Mouse (Mus musculus): Measurements from ENCODE around the gene 1700029F12Rik. TPM values are rescaled to one million over a fixed set of nuclear protein-coding genes. Genes with fewer than 3 reads are reported as not detected.

1700029F12Rik gene
- polyA plus RNA-seq, 1 experiment from 2014 or later, result not detected

DNA sequence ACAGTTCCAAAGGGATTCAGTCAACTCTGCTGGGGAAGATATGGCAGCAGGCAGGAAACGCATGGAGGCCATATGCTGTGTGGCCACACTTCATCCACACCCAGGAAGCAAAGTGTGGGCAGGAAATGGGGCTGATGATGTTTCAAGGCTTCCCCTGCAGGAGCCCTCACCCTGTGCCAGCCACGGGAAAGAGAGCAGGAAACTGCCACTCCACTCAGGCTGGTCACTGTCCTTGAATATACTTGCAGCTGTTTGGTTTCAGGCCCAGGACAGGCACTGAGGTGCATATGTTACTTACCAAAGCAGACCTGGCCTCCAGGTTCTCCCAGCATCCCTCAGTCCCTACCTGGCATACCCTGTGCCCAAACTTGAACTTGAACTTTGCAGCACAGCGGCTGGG, 30.3 kb upstream of the 1700029F12Rik start:
- no peak for DNase-seq (ENCODE audit: low spot score)
- H3K27me3 ChIP-seq (ENCODE audit: insufficient read depth, poor library complexity, severe bottlenecking), result peaks cover 31% of the 10 kb centered on the region; the same call in 1 of the 2 replicates
- peaks cover 29% of the 10 kb centered on the region for H3K4me1 ChIP-seq (replicated peaks)
- no peaks in the 10 kb centered on the region for H3K36me3 ChIP-seq
- 60% methylated on average over 3 of the region's 3 CpGs for WGBS
- H3K4me3 ChIP-seq, result no peak overlapping the region
- no peaks in the 10 kb centered on the region for H3K9me3 ChIP-seq
- H3K27ac ChIP-seq, result peak overlapping the region; percentile 67

DNA sequence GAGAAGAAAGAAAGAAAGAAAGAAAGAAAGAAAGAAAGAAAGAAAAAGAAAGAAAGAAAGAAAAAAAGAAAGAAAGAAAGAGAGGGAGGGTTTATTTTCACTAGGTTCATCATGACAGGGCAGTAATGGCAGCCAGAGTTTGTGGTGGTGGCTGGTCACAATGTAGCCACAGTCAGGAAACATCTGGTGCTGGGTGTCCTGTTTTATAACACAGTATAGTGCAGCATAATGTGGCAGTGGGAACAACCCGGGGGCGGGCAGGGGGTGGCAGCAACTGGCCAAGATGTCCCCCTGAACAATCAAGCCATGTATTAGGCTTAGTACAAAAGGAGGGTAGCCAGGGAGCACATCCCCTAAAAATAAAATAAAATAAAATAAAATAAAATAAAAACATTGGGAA, 29.3 kb upstream of the 1700029F12Rik start:
- peaks cover 29% of the 10 kb centered on the region for H3K4me1 ChIP-seq (replicated peaks)
- no peaks in the 10 kb centered on the region for H3K9me3 ChIP-seq
- peaks cover 25% of the 10 kb centered on the region; the same call in 1 of the 2 replicates for H3K27me3 ChIP-seq (ENCODE audit: insufficient read depth, poor library complexity, severe bottlenecking)
- no peak overlapping the region for H3K27ac ChIP-seq
- 87% methylated on average over 2 of the region's 2 CpGs for WGBS
- no peak for DNase-seq (ENCODE audit: low spot score)
- H3K36me3 ChIP-seq, result no peaks in the 10 kb centered on the region
- H3K4me3 ChIP-seq, result no peak overlapping the region

DNA sequence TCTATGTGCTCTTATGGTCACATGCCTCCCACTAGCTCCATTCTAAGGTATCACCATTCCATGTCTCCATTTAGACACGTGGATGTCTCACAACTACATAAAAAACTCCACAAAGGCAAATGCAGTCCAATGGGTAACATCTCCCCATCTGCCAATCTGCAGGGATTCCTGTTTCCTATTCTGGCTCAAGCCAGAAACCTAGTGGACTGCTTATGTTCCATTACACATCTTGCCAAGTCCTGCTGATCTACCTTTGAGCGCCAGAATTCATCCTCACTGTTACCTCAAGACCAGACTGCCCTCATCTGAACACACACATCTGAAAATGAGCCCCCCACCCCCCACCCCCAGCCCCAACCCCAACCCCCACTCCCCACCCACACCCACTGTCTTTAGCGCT, 28.0 kb upstream of the 1700029F12Rik start:
- DNase-seq (ENCODE audit: low spot score), result no peak
- Histone ChIP-seq H3K4me1 (replicated peaks) (peaks cover 20% of the 10 kb centered on the region), H3K9me3 (no peaks in the 10 kb centered on the region), H3K36me3 (no peaks in the 10 kb centered on the region), H3K27me3 (ENCODE audit: insufficient read depth, poor library complexity, severe bottlenecking) (peaks cover 14% of the 10 kb centered on the region; the same call in 1 of the 2 replicates), H3K4me3 (no peak overlapping the region), H3K27ac (no peak overlapping the region)
- WGBS, result 94% methylated on average over 3 of the region's 3 CpGs

DNA sequence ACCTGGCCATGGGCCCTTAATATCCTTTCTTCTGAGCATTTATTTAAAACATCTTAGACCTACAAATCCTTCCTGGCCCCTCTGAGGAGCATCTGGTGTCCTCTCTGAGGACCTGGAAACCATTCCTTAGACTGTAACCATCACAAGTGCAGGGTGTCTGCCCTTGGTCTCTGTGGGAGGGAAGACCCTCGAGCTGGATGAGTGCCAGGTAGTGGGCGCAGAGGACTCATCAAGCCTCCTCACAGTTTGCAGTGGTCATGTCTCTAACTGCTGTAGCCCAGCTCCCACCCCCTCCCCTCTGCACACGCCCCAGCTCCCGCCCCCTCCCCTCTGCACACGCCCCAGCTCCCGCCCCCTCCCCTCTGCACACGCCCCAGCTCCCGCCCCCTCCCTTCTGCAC, 26.2 kb upstream of the 1700029F12Rik start:
- DNase-seq (ENCODE audit: low spot score), result no peak

DNA sequence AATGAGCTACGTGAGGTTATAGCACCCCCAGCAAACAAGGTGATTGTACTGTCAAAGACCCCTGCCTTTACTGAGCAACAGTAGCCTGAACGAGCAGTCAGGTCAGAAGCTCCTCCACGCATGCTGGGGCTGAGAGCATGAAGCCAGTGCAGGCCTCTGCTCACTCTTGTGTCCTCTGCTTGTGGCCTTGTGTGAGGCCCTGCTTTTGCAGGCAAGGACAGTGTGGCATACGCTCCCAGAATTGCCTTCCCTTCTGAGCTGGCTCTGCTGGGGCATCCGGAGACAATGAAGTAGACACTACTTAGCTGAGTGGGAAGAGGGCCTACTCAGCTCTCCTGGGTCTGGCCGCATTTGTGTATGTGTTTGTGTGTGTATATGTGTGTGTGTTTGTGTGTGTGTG, 25.6 kb upstream of the 1700029F12Rik start:
- no peak overlapping the region for H3K4me3 ChIP-seq
- no peaks in the 10 kb centered on the region for H3K9me3 ChIP-seq
- H3K36me3 ChIP-seq, result no peaks in the 10 kb centered on the region
- H3K27me3 ChIP-seq (ENCODE audit: insufficient read depth, poor library complexity, severe bottlenecking), result no peaks in the 10 kb centered on the region
- 93% methylated on average over 6 of the region's 6 CpGs for WGBS
- H3K4me1 ChIP-seq (replicated peaks), result peaks cover 11% of the 10 kb centered on the region
- no peak overlapping the region for H3K27ac ChIP-seq
- DNase-seq (ENCODE audit: low spot score), result no peak

More for the DNA sequence above, 26.2 kb upstream of the 1700029F12Rik start:
- H3K9me3 ChIP-seq, result no peaks in the 10 kb centered on the region
- H3K27me3 ChIP-seq (ENCODE audit: insufficient read depth, poor library complexity, severe bottlenecking), result 0 out of 2 replicates have a peak, but pooled peaks cover under 1% of the 10 kb centered on the region
- H3K27ac ChIP-seq, result no peak overlapping the region
- H3K4me3 ChIP-seq, result no peak overlapping the region
- 56% methylated on average over 4 of the region's 8 CpGs for WGBS
- H3K36me3 ChIP-seq, result no peaks in the 10 kb centered on the region
- peaks cover 14% of the 10 kb centered on the region for H3K4me1 ChIP-seq (replicated peaks)

DNA sequence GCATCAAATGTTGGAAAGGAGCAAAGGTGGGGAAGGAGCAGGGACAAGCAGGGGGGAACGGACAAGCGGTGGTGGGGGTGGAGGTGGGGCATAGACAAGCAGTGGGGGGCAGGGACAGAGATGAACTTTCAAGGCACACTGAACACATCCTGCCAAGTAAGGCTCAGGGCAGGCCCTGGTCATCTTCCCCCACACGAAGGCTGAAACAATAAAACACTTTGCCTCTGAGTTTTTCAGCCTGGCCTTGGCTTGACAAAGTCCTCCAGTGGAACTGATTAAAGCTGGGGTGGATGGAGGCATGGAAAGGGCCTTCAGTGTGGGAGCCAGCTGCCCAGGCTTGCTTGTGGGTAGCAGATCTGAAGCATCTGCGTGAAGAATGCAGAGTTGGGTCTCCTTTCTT, 23.7 kb upstream of the 1700029F12Rik start:
- H3K27ac ChIP-seq, result no peak overlapping the region
- no peak overlapping the region for H3K4me3 ChIP-seq
- no peaks in the 10 kb centered on the region for H3K9me3 ChIP-seq
- DNase-seq (ENCODE audit: low spot score), result no peak
- H3K4me1 ChIP-seq (replicated peaks), result 0 out of 2 replicates have a peak, but pooled peaks cover 5% of the 10 kb centered on the region
- no peaks in the 10 kb centered on the region for H3K27me3 ChIP-seq (ENCODE audit: insufficient read depth, poor library complexity, severe bottlenecking)
- WGBS, result 46% methylated on average over 4 of the region's 4 CpGs
- H3K36me3 ChIP-seq, result no peaks in the 10 kb centered on the region

DNA sequence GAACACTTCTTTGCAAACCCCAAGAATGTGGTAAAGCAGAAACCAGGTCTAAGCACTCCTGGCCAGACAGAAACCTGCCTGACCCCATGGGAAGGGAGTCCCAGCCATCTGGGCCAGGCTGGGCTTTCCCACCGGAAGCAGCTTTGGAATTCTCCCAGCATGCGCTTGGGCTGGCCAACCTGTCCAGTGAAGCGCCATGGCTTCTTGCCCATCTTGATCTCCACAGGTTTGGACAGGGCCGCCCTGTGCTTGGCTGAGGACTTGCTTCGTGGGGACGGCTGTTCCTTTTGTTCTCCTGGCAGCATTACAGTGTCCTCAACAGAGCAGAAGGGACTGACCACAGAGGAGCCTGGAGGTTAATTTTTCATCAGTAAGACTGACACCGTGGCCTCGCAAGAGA, 19.7 kb upstream of the 1700029F12Rik start:
- Histone ChIP-seq H3K27me3 (ENCODE audit: insufficient read depth, poor library complexity, severe bottlenecking) (no peaks in the 10 kb centered on the region), H3K9me3 (no peaks in the 10 kb centered on the region), H3K4me1 (replicated peaks) (no peaks in the 10 kb centered on the region), H3K36me3 (no peaks in the 10 kb centered on the region), H3K27ac (no peak overlapping the region), H3K4me3 (no peak overlapping the region)
- WGBS, result 82% methylated on average over 8 of the region's 8 CpGs
- DNase-seq (ENCODE audit: low spot score), result no peak

DNA sequence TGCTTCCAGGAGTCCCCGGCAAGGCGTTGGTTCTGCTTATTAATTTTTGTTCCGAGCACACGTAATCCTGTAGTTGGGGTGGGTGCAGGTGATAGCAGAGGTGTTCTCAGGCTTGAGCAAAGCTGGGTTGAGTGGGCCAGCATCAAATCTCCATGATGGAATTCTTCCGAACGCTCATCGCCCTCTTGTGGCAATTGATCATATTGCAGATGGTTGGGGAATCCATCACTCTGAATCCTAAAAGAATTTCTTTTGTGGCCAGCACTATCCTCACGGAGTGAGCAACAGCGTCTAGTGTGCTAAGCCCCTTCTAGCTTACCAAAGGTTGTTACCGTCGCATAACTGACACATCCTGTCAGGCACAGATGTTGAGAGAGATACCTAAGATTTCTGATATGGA, 18.5 kb upstream of the 1700029F12Rik start:
- H3K4me1 ChIP-seq (replicated peaks), result no peaks in the 10 kb centered on the region
- no peak overlapping the region for H3K4me3 ChIP-seq
- H3K9me3 ChIP-seq, result no peaks in the 10 kb centered on the region
- WGBS, result 22% methylated on average over 11 of the region's 11 CpGs
- no peaks in the 10 kb centered on the region for H3K27me3 ChIP-seq (ENCODE audit: insufficient read depth, poor library complexity, severe bottlenecking)
- H3K27ac ChIP-seq, result no peak overlapping the region
- no peaks in the 10 kb centered on the region for H3K36me3 ChIP-seq
- peak; percentile 73 for DNase-seq (ENCODE audit: low spot score)

DNA sequence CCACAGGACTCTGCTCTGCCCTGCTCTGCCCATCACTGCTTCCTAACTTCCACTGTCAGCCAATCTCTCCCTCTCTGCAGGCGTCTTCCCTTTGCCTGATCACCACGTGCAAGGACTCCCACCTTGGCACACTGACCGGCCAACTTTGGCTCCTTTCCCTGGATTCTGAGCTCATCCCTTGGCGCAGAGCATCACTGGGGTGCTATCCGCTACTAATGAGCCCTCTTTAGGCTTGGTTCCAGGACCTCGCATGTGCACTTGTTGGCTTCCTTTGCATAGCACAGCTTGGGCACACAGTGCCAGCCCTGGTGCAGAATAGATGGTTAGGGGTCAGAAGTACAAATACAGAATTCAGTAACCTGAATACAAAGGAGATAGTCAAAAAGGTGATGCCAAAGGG, 17.0 kb upstream of the 1700029F12Rik start:
- no peaks in the 10 kb centered on the region for H3K4me1 ChIP-seq (replicated peaks)
- WGBS, result 82% methylated on average over 6 of the region's 6 CpGs
- H3K36me3 ChIP-seq, result no peaks in the 10 kb centered on the region
- H3K9me3 ChIP-seq, result no peaks in the 10 kb centered on the region
- DNase-seq (ENCODE audit: low spot score), result no peak
- H3K4me3 ChIP-seq, result no peak overlapping the region
- no peaks in the 10 kb centered on the region for H3K27me3 ChIP-seq (ENCODE audit: insufficient read depth, poor library complexity, severe bottlenecking)
- no peak overlapping the region for H3K27ac ChIP-seq

DNA sequence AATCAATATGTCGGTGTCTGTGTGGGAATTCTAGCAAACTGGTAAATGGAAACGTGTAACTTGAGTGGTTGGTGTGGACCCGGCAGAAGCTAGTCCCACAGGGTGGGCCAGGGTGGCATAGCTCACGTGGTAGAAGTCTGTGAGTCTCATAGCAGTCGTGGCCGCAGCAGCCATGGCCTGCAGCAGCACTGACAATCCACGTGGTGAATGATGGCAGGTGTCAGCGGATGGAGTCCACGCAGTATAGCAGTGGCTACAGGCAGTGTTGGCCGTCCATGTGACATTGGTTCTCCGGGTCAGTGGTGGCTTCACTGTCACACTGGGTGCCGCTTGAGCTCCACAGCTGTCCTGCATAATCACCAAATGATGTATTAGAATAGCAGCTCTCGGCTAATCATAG, 4.1 kb downstream of the 1700029F12Rik start:
- H3K9me3 ChIP-seq, result no peaks in the 10 kb centered on the region
- no peaks in the 10 kb centered on the region for H3K4me1 ChIP-seq (replicated peaks)
- H3K4me3 ChIP-seq, result no peak overlapping the region
- H3K27me3 ChIP-seq (ENCODE audit: insufficient read depth, poor library complexity, severe bottlenecking), result no peaks in the 10 kb centered on the region
- 90% methylated on average over 13 of the region's 13 CpGs for WGBS
- H3K36me3 ChIP-seq, result no peaks in the 10 kb centered on the region
- H3K27ac ChIP-seq, result no peak overlapping the region
- no peak for DNase-seq (ENCODE audit: low spot score)

DNA sequence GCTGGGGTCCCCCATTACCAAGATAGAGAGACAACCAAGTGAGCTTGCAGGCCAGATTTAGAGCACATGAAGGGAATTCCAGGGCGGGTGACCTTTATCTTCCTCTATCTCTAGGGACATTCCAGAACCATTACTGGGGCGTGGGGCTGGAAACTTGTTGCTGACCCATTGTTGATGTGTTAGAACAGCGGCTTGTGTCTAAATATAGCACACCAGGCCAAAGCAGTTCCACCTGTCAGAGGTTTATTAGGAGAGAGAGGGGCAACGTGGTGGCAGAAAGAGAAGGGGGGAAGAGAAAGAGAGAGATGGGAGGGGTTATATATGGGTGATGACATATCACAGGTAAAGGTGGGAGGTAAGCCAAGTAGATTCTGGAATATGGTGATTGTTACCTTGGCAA, 12.3 kb downstream of the 1700029F12Rik start:
- H3K27ac ChIP-seq, result no peak overlapping the region
- H3K36me3 ChIP-seq, result no peaks in the 10 kb centered on the region
- no peak for DNase-seq (ENCODE audit: low spot score)
- WGBS, result 68% methylated on average over 4 of the region's 4 CpGs
- H3K27me3 ChIP-seq (ENCODE audit: insufficient read depth, poor library complexity, severe bottlenecking), result no peaks in the 10 kb centered on the region
- no peaks in the 10 kb centered on the region for H3K9me3 ChIP-seq
- H3K4me3 ChIP-seq, result no peak overlapping the region
- no peaks in the 10 kb centered on the region for H3K4me1 ChIP-seq (replicated peaks)

DNA sequence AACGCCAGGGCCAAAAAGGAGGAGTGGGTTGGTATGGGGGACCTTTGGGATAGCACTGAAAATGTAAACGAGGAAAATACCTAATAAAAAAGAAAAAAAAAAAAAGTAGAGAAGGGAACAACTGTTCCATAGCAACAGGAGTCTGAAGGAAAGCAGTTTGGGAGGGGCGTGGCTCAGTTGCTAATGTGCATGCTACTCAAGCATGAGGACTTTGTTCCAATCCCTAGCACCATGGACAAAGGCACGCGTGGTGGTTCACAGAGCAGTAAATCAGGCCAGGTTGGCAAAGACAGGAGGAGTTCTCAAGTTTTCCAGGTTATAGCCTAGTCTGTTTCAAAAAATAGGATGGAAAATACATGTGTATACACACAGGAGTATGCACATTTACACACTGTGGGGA, 14.0 kb downstream of the 1700029F12Rik start:
- Histone ChIP-seq H3K27ac (no peak overlapping the region), H3K4me1 (replicated peaks) (no peaks in the 10 kb centered on the region), H3K9me3 (no peaks in the 10 kb centered on the region), H3K36me3 (no peaks in the 10 kb centered on the region), H3K27me3 (ENCODE audit: insufficient read depth, poor library complexity, severe bottlenecking) (no peaks in the 10 kb centered on the region), H3K4me3 (no peak overlapping the region)
- no peak for DNase-seq (ENCODE audit: low spot score)
- 72% methylated on average over 5 of the region's 5 CpGs for WGBS

DNA sequence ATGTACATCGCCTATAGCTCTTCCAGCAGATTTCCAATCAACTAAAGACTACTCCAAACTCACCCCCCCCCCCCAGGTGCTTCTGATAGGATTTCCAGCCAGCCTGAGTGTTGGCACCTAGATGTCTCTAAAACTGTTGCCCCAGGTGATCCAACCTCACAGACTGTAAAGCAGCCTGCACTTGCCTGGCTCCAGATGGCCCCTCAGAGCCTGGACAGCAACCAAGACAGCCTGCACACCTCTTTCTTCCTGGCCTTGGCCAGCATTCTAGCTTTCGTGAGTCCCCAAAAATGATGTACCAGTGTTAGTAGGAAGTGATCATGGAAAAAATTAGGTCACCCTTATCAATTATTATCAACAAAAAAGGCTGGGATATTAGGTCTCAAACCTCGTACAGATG, 16.5 kb downstream of the 1700029F12Rik start:
- no peak for DNase-seq (ENCODE audit: low spot score)
- no peaks in the 10 kb centered on the region for H3K4me1 ChIP-seq (replicated peaks)
- WGBS, result 88% methylated on average over 3 of the region's 3 CpGs
- no peak overlapping the region for H3K27ac ChIP-seq
- H3K27me3 ChIP-seq (ENCODE audit: insufficient read depth, poor library complexity, severe bottlenecking), result no peaks in the 10 kb centered on the region
- H3K36me3 ChIP-seq, result no peaks in the 10 kb centered on the region
- H3K9me3 ChIP-seq, result no peaks in the 10 kb centered on the region
- H3K4me3 ChIP-seq, result no peak overlapping the region

DNA sequence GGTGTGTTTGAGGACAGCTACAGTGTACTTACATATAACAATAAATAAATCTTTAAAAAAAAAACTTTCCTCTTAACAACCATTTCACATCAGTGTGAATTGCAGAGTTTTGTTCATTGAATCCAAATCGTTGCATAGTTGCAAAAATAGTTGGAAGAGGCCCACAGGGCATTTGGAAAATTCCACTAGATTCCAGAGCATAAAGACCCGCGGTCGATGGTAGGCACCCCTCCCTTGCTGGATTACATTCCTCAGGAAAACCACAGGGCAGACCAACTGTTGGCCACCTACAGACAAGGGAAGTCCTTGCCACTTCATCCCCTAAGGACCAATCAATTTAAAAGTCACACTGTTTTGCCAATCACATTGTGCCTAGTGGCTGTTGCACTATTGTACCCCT, 19.8 kb downstream of the 1700029F12Rik start:
- H3K4me1 ChIP-seq (replicated peaks), result no peaks in the 10 kb centered on the region
- no peak overlapping the region for H3K27ac ChIP-seq
- no peak overlapping the region for H3K4me3 ChIP-seq
- no peaks in the 10 kb centered on the region for H3K9me3 ChIP-seq
- 87% methylated on average over 4 of the region's 4 CpGs for WGBS
- H3K36me3 ChIP-seq, result no peaks in the 10 kb centered on the region
- H3K27me3 ChIP-seq (ENCODE audit: insufficient read depth, poor library complexity, severe bottlenecking), result no peaks in the 10 kb centered on the region
- DNase-seq (ENCODE audit: low spot score), result no peak
